Mouse (Mus musculus) layer of hippocampus, adult 18-20 months (tissue): ENCODE results near the gene Cldnd1. TPM values are rescaled to one million over a fixed set of nuclear protein-coding genes. Genes with fewer than 3 reads are reported as not detected.

Experiments
- microRNA-seq, 2 experiments: library from miRNA; unstranded; fragments of <30 nt; microRNA quantifications; one replicate each; pipeline ENCODE4 v1.2.0; 2021
- total RNA-seq, 2 experiments: library from RNA; stranded (reverse); gene quantifications; 2 replicates each; pipeline ENCODE4 v1.2.3; 2021

Gene Cldnd1
- total RNA-seq, 2 experiments from 2014 or later, result 95.5 to 101 TPM

Small RNAs within 50 kb of the gene (microRNA-seq; reads per million reads assigned to microRNA genes)
- gene Gm27564, result 0 reads per million in 2 experiments

Other genes with a start within 250 kb of the Cldnd1 start
- gene St3gal6, start 203.7 kb upstream of the Cldnd1 start, total RNA-seq, result 10 to 100 TPM; 13.8 to 14.1 TPM
- gene Gm813, start 110.9 kb upstream of the Cldnd1 start, total RNA-seq, result not detected
- gene E330017A01Rik, start 89.2 kb upstream of the Cldnd1 start, total RNA-seq, result not detected
- 10 to 100 TPM; 51.6 to 52.7 TPM for gene Cpox, start 57.6 kb upstream of the Cldnd1 start, total RNA-seq
- gene Gpr15, start 8.8 kb upstream of the Cldnd1 start, total RNA-seq, result not detected
- not detected for gene Olfr172, start 35.3 kb downstream of the Cldnd1 start, total RNA-seq
- gene Olfr173, start 72.4 kb downstream of the Cldnd1 start, total RNA-seq, result not detected
- not detected for gene Olfr175-ps1, start 98.9 kb downstream of the Cldnd1 start, total RNA-seq
- not detected for gene Olfr177, start 146.9 kb downstream of the Cldnd1 start, total RNA-seq
- not detected for gene Olfr178, start 164.2 kb downstream of the Cldnd1 start, total RNA-seq
- gene Olfr181, start 200.8 kb downstream of the Cldnd1 start, total RNA-seq, result not detected
- not detected for gene Olfr180, start 201.5 kb downstream of the Cldnd1 start, total RNA-seq